Mouse (Mus musculus) NIH3T3 (cell line): ENCODE data around the gene Dpp6.

Experiments used
- DNase-seq: peaks from one replicate; pipeline ENCODE4 v3.0.0-alpha.2; 2012; ENCODE audit warnings: low read depth

The Dpp6 gene

DNA sequence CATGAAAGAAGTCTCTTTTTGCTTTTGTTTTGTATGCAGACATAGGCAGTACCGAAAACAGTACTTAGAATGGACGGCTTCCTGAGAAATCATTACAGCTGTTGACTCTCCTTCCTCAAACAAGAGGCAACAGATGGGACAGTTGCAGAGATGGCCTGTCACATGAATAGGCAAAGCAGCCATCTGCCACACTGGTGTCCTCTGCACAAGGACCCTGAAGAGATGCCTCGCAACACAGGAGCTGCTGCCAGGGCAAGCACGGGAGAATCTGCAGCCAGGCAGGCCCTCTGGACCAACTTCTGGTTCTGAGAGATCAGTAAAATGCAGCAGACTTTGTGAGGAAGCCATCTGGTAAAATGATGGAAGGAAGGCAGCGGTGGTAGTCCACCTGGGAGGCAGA, 950.9 kb downstream of the Dpp6 start:
- no peak for DNase-seq
